Mouse (Mus musculus) large intestine, adult 2 months (tissue): ENCODE results near the gene Gmppb. TPM values are rescaled to one million over a fixed set of nuclear protein-coding genes. Genes with fewer than 3 reads are reported as not detected.
"Not testable (repeated sequence)": the region's sequence is repeated elsewhere in the genome, so short reads cannot be mapped to it uniquely, and the experiment has no call there.

ENCODE experiments used
- DNase-seq: peaks from one replicate; pipeline ENCODE4 v3.0.0-alpha.2; 2012; ENCODE audit warnings: low read depth, low spot score
- WGBS: fragments of 180-500 bp; shearing (Covaris S2); methylation state at CpG from one replicate; pipeline ENCODE4 v1.1.7; 2018; 5-methylcytosine and 5-hydroxymethylcytosine counted together
- polyA plus RNA-seq: library from polyadenylated mRNA; depleted of rRNA; stranded (reverse); fragments of >200 nt; gene quantifications from 2 replicates; pipeline ENCODE4 v1.2.3, GENCODE M21; 2012; rRNA removed

Gmppb gene
- 75.3 and 77.6 TPM in 2 replicates for polyA plus RNA-seq

DNA sequence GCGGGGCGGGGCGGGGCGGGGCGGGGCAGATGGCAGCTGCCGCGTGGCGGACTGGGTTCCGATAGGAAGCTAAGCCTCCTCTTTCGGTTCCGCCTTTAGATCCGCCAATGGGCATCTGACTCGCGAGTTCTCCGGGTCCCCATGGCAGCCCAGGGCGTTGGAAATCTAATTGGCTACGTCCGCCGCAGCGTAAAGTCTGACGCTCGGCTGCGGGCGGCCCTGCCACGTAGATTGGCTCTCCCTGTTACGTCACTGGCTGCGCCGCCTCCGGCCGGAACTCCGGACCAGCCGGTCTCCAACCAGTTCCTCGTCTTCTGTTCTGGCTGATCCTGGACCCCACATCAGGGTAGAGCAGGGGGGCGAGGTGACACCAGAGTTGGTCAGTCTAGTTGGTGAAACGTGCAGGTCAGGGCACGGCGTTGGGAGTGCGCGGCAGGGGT lies at the start of gene Gmppb:
TSS of gene Gmppb (plus strand) at position 227 of the 440 bp plus-strand sequence.
- DNase-seq, result peak; percentile 93
- WGBS, result under 1% methylated on average over 35 of the region's 39 CpGs

- DNase-seq, result peak; percentile 100
- whole genome bisulfite sequencing, result under 1% methylated on average over 51 of the region's 51 CpGs
Observed at GRCm38 (mm10) chr9:108001922-108002770, 46.9 kb upstream of the Gmppb start, which contains the start of gene Ip6k1. Gene Ip6k1 (plus strand): TSS chr9:108002501.

DNA sequence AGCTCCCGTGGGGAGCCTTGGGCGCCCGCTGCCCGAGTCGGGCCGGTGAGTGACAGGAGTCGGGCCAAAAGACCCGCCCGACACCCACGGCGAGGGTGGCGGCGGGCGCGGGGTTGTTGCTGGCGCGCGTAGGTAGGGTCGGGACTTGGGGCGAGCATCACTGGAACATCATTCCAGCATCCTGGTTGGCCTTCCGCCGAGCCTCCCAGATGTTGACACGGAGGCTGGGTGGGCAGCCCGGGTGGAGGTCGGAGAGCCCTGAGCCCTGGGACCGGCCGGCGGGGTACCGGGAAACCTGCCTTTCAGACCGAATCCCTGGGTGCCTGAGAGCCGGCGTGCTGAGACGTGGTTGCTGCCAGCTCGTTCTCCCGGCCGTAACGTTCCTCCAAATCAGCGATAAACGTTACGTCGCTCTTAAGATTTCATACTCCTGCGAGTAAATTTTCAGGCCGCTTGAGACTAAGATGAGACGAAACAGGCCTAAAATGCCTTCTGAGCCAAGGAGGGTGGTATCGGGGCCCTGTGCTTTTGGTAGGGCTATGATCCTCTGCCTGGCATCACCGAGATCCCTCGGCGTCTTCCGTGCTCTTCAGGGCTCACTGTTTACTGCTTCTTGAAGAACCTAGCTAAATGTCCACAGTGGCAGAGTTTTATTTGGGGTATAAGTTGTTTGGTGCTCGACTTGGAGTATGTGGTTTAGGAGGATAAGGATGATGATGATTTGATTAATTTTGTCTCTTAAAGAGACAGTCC lies 46.1 kb upstream of the Gmppb start:
- DNase-seq, result no peak
- WGBS, result 1% methylated on average over 49 of the region's 50 CpGs

DNA sequence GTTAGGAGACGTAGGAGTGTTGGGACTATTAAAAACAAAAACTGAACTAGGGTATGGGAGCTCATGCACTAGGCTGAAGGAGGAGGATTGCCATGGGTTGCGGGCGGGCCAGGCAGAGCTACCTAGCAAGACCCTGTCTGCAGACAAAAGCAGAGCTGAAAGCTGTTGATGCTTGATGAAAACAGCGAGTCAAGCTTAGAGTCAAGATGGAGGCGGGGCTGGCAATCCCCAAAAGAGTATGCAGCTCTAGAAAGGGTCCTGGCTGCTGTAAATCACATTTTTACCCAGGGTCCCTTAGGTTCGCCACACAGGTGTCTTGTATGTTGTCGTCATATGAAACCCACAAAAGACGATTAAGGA lies 45.5 kb upstream of the Gmppb start:
- 12% methylated on average over 8 of the region's 8 CpGs for WGBS
- no peak for DNase-seq

DNA sequence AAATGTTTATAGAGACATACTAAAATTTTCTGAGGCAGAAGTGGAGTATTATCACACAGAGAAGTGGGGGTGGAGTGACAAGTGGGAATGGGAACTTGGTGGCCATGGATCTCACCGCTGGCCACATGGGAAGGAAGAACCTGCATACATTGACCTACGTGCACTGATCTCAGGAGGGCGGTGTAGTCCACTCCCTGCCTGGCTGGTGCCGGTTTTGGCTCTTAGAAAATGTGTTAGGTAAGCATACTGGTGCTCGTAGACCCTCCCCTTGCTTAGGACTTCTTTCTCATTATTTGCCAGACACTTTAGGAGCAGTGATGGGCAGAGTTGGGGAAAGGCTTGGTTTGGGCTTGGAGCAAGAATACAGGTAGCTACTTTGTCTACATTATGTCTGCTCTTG lies 41.0 kb upstream of the Gmppb start:
- 43% methylated on average over 5 of the region's 5 CpGs for WGBS
- no peak for DNase-seq

- no peak for DNase-seq
Observed at GRCm38 (mm10) chr9:108010385-108010784, 38.7 kb upstream of the Gmppb start.

- WGBS, result 96% methylated on average over 2 of the region's 2 CpGs
Observed at GRCm38 (mm10) chr9:108013577-108013976, 35.5 kb upstream of the Gmppb start.

DNA sequence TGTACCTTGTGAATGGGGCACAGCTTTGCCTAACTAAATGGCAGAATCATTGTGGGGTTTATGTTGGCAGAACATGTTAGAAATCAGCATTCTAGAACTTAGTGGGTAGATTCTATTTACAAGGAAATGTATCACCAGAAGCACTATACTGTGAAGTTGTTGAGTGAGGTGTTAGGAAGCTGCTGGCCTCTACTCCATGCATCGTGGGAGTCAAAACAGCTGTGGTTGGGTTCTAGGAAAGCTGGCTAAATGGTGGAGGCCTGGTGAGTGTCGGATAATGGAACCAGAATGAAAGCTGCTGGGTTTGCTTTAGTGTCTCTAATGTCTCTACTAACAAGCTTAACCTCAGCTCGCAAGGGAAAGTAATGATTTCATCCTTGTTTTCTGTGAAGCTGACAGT lies 31.9 kb upstream of the Gmppb start:
- WGBS, result 83% methylated on average over 3 of the region's 3 CpGs
- no peak for DNase-seq

More at GRCm38 (mm10) chr9:108013577-108013976, 35.5 kb upstream of the Gmppb start:
- DNase-seq, result not testable (repeated sequence)

- no peak for DNase-seq
- WGBS, result 94% methylated on average over 1 of the region's 1 CpGs
Observed at GRCm38 (mm10) chr9:108020741-108021140, 28.3 kb upstream of the Gmppb start.

- WGBS, result 87% methylated on average over 3 of the region's 3 CpGs
- no peak for DNase-seq
Observed at GRCm38 (mm10) chr9:108023216-108023615, 25.8 kb upstream of the Gmppb start.

GRCm38 (mm10) chr9:108026584-108026983 lies 22.5 kb upstream of the Gmppb start:
- 79% methylated on average over 3 of the region's 3 CpGs for WGBS
- no peak for DNase-seq

GRCm38 (mm10) chr9:108027867-108028266 lies 21.2 kb upstream of the Gmppb start:
- over 99% methylated on average over 3 of the region's 3 CpGs for WGBS
- DNase-seq, result no peak

DNA sequence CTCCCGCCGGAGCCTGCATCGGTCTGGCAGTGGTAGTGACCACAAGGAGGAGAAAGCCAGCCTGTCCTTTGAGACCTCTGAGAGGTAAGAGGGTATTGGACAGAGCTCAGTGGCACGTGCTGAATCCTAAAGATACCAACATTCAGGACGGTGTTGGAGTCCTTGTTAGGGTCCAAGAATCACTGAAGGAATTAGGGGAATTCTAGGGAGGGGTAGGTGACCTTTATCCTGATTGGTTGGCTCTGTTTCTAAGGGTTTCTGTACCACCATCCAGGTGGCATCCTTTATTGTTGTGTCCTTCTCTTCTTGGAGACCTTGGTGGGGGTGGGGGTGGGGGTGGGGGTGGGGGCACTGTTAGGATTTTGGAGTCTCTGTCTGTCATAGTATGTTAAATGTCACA lies 16.9 kb upstream of the Gmppb start:
- DNase-seq, result no peak
- whole genome bisulfite sequencing, result 94% methylated on average over 5 of the region's 5 CpGs

DNA sequence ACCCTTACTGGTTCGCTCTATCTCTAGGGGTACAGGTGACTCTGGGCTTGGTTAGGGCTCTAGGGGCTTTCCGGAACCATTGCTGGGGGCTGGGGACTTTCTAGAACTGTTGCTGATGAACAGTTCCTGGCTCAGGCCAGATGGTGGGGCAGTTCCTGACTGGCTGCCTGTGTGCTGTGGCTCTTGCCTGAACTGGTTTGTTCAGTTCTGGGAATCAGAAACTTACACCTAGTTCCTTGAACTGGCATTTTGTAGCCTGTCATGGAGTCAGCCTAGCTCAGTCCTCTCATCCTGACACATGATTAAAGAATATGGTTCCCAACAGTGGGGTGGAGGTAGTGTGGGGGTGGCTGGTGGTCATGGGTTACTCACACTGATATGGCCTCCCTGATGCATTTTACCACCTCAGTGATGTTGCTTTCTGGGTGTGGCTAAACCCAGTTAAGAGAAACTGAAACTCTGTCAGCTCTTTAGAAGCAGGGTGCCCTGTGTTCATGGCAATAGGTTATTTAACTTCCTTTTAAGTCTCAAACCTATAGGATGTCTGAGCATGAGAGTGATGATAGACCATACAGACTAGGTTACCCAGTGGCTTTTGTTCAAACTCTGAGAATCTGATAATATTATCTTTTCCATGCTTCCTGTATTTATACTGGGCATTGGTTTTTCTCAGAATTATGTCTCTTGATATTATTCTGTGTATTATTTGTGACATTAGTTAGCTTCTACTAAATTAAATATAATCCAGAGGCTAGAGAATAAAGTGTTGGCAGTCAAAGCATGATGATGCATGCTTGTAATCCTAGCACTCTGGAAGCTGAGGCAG lies 13.5 kb upstream of the Gmppb start:
- peak; percentile 33 for DNase-seq
- 48% methylated on average over 2 of the region's 2 CpGs for WGBS

DNA sequence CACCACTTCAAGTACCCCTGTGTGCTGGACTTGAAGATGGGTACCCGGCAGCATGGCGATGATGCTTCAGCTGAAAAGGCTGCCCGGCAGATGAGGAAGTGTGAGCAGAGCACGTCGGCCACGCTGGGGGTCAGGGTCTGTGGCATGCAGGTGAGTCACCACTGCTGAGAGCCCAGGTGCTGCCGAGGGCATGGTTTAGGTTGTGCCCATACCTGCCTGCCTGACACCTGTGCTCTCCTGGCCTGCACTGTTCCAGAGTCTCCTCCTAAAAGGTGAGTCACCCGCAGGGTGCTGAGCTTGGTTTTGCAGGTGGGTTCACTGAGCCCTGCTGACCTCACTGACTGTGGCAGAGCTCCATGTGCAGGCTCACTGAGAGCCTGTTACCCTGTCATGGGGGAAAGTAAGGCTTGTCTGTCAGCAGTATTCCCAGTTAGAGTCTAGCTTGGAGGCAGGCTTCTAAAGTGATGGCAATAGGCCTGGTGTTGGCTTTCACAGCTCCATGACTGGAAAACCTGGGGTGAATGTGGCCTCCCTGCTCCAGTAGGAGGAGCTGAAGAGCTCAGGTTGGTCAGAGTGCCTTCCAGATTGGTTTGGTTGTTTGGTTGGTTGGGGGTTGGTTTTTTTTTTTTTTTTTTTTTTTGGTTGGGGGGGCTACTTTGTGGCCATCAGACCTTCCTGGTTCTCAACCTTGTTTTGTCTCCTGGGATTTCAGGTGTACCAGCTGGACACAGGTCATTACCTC lies 4.1 kb upstream of the Gmppb start:
- DNase-seq, result no peak
- 95% methylated on average over 8 of the region's 8 CpGs for WGBS

GRCm38 (mm10) chr9:108046582-108046981 lies 2.5 kb upstream of the Gmppb start:
- DNase-seq, result no peak
- 95% methylated on average over 4 of the region's 4 CpGs for WGBS

DNA sequence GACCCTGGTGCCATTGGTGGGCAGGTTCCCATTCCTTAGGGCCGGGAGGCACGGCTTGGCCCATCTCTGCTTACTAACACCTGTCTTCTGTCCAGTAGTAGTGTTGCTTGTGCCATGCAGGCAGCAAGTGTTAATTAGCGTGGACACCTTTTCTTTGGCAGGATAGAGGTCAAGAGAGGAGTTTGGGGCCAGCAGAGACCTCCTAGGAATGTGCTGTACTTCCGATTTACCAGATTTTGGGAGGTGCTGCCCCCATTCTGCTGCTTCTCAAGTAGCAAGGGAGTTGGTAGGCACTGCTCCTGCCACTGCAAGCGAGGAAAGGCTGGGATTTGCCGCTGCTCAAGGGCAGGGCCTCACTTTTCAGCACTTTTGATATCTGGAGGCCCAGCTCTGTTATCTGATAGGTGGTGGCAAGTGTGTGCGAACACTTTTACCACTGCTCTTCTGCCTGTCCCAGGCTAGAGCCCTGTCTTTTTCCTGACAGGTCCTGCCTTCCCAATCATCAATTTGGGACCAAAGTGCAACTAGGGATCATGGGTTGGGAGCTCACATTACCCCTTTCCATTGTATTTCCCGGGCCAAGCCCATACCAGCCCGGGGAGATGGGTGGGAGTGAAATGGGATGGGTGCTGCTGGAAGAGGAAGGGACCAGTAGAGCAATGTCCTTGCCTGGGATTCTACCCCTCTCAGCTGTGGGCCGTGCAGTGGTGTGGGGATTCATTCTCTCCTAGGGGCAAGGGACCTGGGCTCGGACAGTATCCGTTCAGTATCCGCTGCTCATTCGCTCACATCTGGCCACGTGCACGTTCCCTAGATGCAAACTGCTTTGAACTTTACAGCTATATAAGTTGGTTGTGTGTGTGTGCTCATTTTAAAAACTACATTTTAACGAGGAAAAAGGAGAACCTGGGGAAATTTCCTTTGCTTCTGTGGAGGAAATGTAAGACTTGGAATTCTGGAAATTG lies 1.2 kb upstream of the Gmppb start:
- DNase-seq, result no peak
- WGBS, result 34% methylated on average over 17 of the region's 17 CpGs

GRCm38 (mm10) chr9:108048566-108048955 lies 481 bp upstream of the Gmppb start:
- under 1% methylated on average over 19 of the region's 19 CpGs for WGBS
- no peak for DNase-seq
